Mouse (Mus musculus): ENCODE data around the gene Chn1. TPM values are rescaled to one million over a fixed set of nuclear protein-coding genes. Genes with fewer than 3 reads are reported as not detected.

Gene Chn1
- polyA plus RNA-seq, 1 experiment from 2014 or later: 38.7 TPM

DNA sequence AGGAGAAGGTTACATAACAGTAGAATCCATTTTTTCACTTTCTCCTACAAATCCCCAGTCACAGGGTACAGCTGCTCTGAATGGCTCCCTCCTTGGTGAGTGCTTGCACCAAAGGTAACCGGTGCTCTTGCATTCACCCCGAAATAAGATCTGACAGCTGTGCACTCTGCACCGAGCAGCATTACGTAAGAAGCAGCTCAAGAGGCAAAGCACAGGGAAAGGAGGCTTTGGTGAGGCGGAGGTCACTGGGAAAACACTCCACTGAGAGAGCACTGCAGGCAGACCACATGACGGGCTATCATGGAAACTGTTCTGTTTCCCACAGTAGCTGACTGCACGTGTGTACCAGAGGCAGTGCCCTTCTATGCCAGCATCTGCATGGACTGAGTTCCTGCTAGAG is 118.0 kb downstream of the Chn1 start:
- no peak overlapping the region for H3K27ac ChIP-seq
- H3K36me3 ChIP-seq: no peaks in the 10 kb centered on the region
- H3K4me3 ChIP-seq: no peak overlapping the region
- peaks cover 14% of the 10 kb centered on the region for H3K4me1 ChIP-seq
- H3K27me3 ChIP-seq (ENCODE audit: low read depth, poor library complexity, severe bottlenecking): no peaks in the 10 kb centered on the region
- WGBS: 72% methylated on average over 7 of the region's 7 CpGs
- DNase-seq (ENCODE audit: low spot score): no peak
- H3K9me3 ChIP-seq (replicated peaks): no peaks in the 10 kb centered on the region

DNA sequence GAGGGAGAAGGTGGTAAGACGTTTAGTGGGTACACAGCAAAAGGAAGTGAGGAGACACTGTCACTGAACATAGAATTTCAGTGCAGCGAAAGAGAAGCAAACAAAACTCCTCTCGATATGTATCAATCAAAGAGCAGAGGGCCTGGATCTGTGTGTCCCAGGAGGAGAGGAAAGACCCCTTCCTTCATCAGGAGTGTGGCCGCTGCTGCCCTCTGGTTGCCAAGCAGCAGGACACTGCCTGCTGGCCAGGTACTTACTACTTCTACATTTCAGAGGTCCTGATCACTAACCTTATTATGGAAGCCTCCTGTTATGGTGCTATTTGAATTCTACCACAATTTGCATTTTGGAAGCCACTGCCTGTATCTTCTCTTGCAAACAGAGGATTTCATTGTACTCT is 119.5 kb downstream of the Chn1 start:
- no peak overlapping the region for H3K27ac ChIP-seq
- peaks cover 8% of the 10 kb centered on the region; the same call in 1 of the 2 replicates for H3K36me3 ChIP-seq
- DNase-seq (ENCODE audit: low spot score): no peak
- WGBS: 80% methylated on average over 4 of the region's 4 CpGs
- peaks cover 10% of the 10 kb centered on the region for H3K4me1 ChIP-seq
- no peaks in the 10 kb centered on the region for H3K9me3 ChIP-seq (replicated peaks)
- no peaks in the 10 kb centered on the region for H3K27me3 ChIP-seq (ENCODE audit: low read depth, poor library complexity, severe bottlenecking)
- no peak overlapping the region for H3K4me3 ChIP-seq

DNA sequence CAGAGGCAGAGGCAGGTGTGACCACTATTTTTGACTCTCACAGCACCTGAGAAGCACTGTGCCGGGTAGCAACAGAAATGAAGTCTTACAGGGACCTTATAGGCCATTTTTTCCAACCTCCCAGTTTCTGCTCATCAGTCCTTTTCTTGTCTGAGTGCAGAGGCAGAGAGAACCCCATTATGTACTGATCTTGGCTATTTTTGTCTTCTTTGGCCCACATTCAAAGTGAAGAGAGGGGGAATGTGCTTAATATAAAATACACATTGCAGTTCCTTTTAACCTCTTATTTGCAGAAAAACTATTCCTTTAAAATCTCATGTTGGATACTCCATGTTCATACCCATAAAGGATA is 120.3 kb downstream of the Chn1 start:
- DNase-seq (ENCODE audit: low spot score): no peak
- no peaks in the 10 kb centered on the region for H3K27me3 ChIP-seq (ENCODE audit: low read depth, poor library complexity, severe bottlenecking)
- no peak overlapping the region for H3K27ac ChIP-seq
- no peak overlapping the region for H3K4me3 ChIP-seq
- H3K36me3 ChIP-seq: peaks cover 8% of the 10 kb centered on the region; the same call in 1 of the 2 replicates
- H3K4me1 ChIP-seq: peaks cover 2% of the 10 kb centered on the region
- no peaks in the 10 kb centered on the region for H3K9me3 ChIP-seq (replicated peaks)
- WGBS: 90% methylated on average over 1 of the region's 1 CpGs

DNA sequence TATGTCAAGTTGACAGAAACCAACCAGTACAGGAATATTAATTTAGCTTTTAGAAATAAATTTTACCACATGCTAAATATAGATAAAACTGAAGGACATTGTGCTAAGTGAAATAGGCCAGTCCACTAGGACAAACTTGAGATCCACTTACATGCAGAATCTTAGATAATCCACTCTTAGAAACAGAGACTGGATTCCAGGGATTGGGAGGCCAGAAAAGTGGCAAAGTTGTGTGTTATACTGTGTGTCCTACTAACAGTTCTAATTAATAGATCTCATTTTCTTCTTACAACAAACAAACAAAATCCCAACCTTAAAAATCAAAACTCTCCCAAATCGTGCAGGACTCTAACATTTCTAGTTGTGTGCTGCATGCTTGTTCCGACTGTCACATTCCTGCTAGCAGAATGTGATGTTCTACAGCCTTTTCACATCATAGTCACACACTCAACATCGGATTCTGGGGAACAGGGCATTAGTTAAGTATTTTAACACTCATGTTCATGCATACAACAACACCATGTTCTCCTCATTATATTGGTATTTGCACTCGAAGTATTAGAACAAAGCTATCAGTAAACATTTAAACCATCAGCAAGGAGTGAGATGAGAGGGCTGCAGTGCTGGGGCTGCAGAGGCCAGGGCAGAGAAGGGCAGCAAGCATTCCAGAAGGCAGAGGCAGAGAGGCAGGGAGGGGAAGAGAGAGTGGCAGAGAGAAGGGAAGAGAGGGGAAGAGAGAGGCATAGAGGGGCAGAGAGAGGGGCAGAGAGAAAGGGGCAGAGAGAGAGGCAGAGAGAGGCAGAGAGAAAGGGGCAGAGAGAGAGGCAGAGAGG is 120.9 kb downstream of the Chn1 start:
- H3K27ac ChIP-seq: no peak overlapping the region
- no peak overlapping the region for H3K4me3 ChIP-seq
- 87% methylated on average over 4 of the region's 4 CpGs for WGBS
- no peaks in the 10 kb centered on the region for H3K27me3 ChIP-seq (ENCODE audit: low read depth, poor library complexity, severe bottlenecking)
- no peaks in the 10 kb centered on the region for H3K9me3 ChIP-seq (replicated peaks)
- peaks cover 8% of the 10 kb centered on the region; the same call in 1 of the 2 replicates for H3K36me3 ChIP-seq
- H3K4me1 ChIP-seq: no peaks in the 10 kb centered on the region
- DNase-seq (ENCODE audit: low spot score): no peak

DNA sequence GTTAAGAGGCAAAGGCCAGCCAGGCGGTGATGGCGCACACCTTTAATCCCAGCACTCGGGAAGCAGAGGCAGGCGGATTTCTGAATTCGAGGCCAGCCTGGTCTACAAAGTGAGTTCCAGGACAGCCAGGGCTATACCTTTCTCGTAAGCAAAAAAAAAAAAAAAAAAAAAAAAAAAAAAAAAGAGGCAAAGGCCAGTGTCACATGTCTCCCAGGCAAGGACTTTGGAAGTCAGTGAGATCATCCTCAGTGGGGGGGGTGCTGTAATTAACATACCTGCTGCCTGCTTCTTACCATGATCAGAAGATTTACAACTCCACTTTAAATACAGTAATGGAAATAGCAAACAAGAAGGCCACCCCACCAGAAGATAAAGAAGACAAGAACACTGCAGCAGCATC is 137.5 kb downstream of the Chn1 start:
- no peak overlapping the region for H3K27ac ChIP-seq
- no peaks in the 10 kb centered on the region for H3K27me3 ChIP-seq (ENCODE audit: low read depth, poor library complexity, severe bottlenecking)
- peaks cover 6% of the 10 kb centered on the region; the same call in 1 of the 2 replicates for H3K36me3 ChIP-seq
- peaks cover 4% of the 10 kb centered on the region; the same call in 1 of the 2 replicates for H3K4me1 ChIP-seq
- 94% methylated on average over 6 of the region's 6 CpGs for WGBS
- no peaks in the 10 kb centered on the region for H3K9me3 ChIP-seq (replicated peaks)
- no peak overlapping the region for H3K4me3 ChIP-seq
- no peak for DNase-seq (ENCODE audit: low spot score)

DNA sequence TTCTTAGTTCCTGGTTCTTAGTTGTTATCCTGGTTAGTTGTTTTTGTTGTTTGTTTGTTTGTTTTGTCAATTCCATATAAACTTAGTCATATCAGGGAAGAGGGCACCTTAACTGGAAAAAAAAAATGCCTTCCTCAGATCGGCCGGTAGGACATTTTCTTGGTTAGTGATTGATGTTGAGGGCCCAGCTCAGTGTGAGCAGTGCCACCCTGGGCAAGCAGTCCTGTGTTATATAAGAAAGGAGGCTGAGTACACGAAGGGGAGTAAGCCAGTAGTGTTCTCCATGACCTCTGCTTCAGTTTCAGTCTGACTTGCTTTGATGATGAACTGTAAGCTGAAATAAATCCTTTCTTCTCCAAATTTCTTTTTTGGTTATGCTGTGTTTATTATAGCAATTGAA is 138.8 kb downstream of the Chn1 start:
- 81% methylated on average over 3 of the region's 3 CpGs for WGBS
- no peak for DNase-seq (ENCODE audit: low spot score)

DNA sequence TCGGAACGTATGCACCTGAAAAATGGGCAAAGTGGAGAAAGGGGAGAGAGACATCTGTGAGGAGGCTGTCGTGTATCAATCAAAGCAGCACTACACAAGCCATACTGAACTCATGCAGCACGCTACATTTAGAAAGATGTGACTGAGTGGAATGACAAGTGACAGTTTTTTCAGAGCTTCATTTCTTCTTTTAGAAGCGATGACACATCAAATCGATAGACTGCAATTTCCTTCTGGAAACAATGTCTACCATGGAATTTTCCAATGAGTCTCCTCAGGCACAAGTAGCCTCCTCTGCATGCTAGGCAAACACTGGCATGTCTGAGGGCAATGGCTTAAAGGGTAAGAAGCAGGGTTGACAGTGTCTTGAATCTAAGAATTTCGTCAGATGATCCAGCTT is 143.3 kb downstream of the Chn1 start:
- Histone ChIP-seq H3K4me3 (no peak overlapping the region), H3K27ac (no peak overlapping the region), H3K4me1 (no peaks in the 10 kb centered on the region), H3K27me3 (ENCODE audit: low read depth, poor library complexity, severe bottlenecking) (no peaks in the 10 kb centered on the region), H3K36me3 (peaks cover 24% of the 10 kb centered on the region), H3K9me3 (replicated peaks) (no peaks in the 10 kb centered on the region)
- no peak for DNase-seq (ENCODE audit: low spot score)
- WGBS: 89% methylated on average over 7 of the region's 7 CpGs

More for the DNA sequence above, 138.8 kb downstream of the Chn1 start:
- H3K27me3 ChIP-seq (ENCODE audit: low read depth, poor library complexity, severe bottlenecking): no peaks in the 10 kb centered on the region
- peaks cover 4% of the 10 kb centered on the region; the same call in 1 of the 2 replicates for H3K4me1 ChIP-seq
- H3K36me3 ChIP-seq: peaks cover 12% of the 10 kb centered on the region
- H3K27ac ChIP-seq: no peak overlapping the region
- H3K9me3 ChIP-seq (replicated peaks): no peaks in the 10 kb centered on the region
- H3K4me3 ChIP-seq: no peak overlapping the region

DNA sequence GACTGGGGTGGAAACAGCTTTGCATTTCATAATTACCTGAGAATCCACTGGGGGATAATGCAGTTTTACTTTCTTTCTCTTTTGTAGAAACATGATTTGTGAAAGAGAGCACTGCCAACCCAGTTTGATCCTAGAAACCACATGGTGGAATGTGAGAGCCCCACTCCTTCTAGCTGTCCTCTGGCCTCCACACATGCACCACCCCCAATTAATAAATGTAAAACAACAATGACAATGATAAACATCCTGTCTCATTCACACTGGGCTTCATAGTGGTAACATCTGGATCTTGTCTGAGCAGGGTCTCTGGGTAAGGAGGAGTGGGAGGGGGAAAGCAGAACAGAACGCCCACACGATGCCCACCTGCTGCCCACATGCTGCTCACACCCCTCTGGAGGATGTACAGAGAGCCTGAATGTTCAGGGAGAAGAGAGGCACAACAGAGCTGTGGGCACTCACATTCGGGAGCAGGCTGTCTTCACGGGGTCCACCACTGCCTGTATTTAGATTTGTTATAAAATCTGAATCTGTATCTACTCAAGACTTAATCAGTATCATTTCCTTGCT is 156.6 kb downstream of the Chn1 start:
- 64% methylated on average over 4 of the region's 4 CpGs for WGBS
- no peaks in the 10 kb centered on the region for H3K9me3 ChIP-seq (replicated peaks)
- peaks cover 22% of the 10 kb centered on the region for H3K4me1 ChIP-seq
- H3K27ac ChIP-seq: no peak overlapping the region; the same call in 1 of the 2 replicates
- H3K27me3 ChIP-seq (ENCODE audit: low read depth, poor library complexity, severe bottlenecking): no peaks in the 10 kb centered on the region
- DNase-seq (ENCODE audit: low spot score): no peak
- H3K36me3 ChIP-seq: peaks cover 69% of the 10 kb centered on the region
- H3K4me3 ChIP-seq: no peak overlapping the region

DNA sequence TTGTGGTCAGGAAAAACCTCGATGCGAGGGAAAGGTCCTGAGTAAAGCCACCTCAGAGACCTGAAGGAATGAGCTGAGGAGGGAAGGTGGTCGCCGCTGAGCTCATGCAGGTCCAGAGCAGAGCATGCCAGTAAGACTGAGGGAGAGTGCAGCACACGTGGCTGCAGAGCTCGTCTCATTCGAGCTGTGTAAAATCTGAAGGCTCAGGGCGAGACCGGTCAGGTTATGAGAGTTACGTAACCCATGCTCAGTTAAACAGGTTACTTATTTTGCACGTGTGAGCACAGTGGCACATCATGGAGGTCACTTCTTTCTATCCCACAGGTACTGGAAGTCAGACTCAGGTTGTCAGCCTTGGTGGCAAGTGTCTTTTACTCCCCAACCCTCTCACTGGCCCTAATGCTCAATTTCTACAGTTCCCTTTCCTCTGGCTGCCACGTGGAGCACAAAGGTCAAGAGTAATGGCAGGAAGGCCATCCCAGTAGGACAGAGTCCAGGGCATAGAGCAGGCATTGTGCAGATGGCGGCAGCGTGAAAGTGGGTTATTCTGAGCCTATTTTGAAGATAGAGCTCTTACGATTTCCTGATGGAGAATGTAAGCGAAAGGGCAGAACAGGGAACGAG is 158.6 kb downstream of the Chn1 start:
- 86% methylated on average over 17 of the region's 17 CpGs for WGBS

DNA sequence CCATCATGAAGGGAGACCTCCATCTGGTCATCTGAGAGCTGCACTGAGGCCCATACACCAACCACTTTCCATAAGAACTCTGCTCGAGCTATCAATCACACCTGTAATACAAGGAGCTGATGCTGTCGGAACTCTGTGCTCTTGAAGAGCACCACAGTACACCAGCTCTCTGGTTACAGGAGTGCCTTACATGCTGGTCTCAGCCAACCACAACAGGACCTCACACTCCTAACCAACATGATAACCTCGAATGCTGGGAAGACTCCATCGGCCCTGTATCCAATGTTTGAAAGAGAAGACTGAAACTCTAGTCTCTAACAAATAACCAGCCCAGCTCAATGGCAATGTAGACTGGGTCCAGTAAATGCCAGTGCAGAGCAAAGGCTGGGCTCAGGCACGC is 159.7 kb downstream of the Chn1 start:
- Histone ChIP-seq H3K27ac (no peak overlapping the region), H3K27me3 (ENCODE audit: low read depth, poor library complexity, severe bottlenecking) (no peaks in the 10 kb centered on the region), H3K4me3 (no peak overlapping the region), H3K9me3 (replicated peaks) (no peaks in the 10 kb centered on the region), H3K36me3 (peaks cover 67% of the 10 kb centered on the region), H3K4me1 (peaks cover 22% of the 10 kb centered on the region)
- 85% methylated on average over 5 of the region's 5 CpGs for WGBS
- peak; percentile 23 for DNase-seq (ENCODE audit: low spot score)

More for the DNA sequence above, 158.6 kb downstream of the Chn1 start:
- Histone ChIP-seq H3K27ac (0 out of 2 replicates have a peak overlapping the region, but pooled peaks have one; percentile 47), H3K36me3 (peaks cover 67% of the 10 kb centered on the region), H3K9me3 (replicated peaks) (no peaks in the 10 kb centered on the region), H3K4me1 (peaks cover 22% of the 10 kb centered on the region), H3K4me3 (no peak overlapping the region), H3K27me3 (ENCODE audit: low read depth, poor library complexity, severe bottlenecking) (no peaks in the 10 kb centered on the region)
- no peak for DNase-seq (ENCODE audit: low spot score)

DNA sequence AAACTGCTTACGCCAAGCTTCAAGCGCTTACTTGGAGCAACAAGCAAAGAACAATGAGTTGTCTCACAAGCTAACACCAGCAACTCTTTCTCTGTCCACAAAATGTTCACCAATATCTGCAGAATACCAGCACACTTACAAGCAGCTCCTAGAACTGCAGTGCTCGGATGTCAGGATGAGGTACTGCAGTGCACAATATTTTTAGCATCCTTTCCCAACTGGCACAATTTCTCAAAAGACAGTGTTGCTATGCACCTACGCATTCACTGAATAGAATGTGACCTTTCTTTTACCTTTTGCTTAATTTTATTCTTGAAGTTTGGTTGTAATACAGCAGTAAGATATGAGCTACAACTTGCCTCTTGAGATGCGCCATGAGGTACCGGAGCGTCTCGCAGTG is 160.8 kb downstream of the Chn1 start:
- Histone ChIP-seq H3K36me3 (peaks cover 73% of the 10 kb centered on the region), H3K4me3 (no peak overlapping the region), H3K27me3 (ENCODE audit: low read depth, poor library complexity, severe bottlenecking) (no peaks in the 10 kb centered on the region), H3K9me3 (replicated peaks) (no peaks in the 10 kb centered on the region), H3K4me1 (peaks cover 18% of the 10 kb centered on the region), H3K27ac (no peak overlapping the region)
- WGBS: 96% methylated on average over 8 of the region's 8 CpGs
- DNase-seq (ENCODE audit: low spot score): peak; percentile 3

DNA sequence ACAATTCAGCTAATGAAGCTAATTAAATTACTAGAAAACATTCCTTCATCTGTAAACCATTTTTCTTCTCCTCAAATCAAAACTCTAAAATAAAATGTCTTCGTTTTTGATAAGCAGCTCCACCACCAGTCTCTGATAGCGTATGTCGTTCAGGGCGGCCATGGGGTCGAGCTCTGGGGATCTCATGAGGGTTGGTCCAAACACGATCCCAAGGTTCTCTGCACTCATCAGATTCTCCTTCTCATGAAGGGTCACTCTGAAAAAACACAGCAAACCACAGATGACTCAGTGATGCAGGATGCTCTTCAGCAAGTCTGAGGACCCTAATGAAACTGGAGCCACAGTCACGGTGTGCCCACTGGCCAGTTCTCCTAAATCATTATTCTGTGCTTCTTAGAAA is 162.2 kb downstream of the Chn1 start:
- 93% methylated on average over 7 of the region's 7 CpGs for WGBS
- H3K4me3 ChIP-seq: no peak overlapping the region
- peaks cover 68% of the 10 kb centered on the region for H3K36me3 ChIP-seq
- DNase-seq (ENCODE audit: low spot score): no peak
- no peak overlapping the region for H3K27ac ChIP-seq
- no peaks in the 10 kb centered on the region for H3K27me3 ChIP-seq (ENCODE audit: low read depth, poor library complexity, severe bottlenecking)
- H3K4me1 ChIP-seq: peaks cover 20% of the 10 kb centered on the region
- no peaks in the 10 kb centered on the region for H3K9me3 ChIP-seq (replicated peaks)

DNA sequence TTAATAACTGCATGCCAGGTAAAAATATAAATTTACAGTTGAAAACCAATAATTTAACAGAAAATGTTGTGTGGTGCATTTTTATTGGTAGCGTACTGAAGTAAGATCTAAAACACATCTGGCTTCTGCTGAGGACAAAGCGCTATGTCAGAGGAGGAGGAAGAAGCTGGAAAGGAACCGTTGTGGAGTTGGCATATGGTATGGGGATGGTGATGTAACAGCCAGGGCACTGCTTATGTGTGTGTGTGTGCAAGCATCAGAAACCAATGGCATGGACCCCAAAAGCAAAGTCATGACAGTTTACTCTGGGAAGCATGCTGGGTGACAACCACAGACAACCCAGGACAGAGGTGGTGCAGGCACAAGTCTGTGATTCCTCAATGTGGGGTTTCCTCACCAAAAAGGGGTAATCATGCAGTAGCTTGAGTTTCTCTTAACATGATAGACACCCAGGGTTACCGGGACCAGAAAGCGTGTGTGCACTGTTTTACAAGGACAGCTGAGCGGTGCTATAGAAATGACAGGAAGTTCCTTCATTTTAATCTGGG is 162.7 kb downstream of the Chn1 start:
- WGBS: 94% methylated on average over 6 of the region's 6 CpGs
- peaks cover 63% of the 10 kb centered on the region for H3K36me3 ChIP-seq
- no peak overlapping the region for H3K27ac ChIP-seq
- no peaks in the 10 kb centered on the region for H3K9me3 ChIP-seq (replicated peaks)
- H3K4me1 ChIP-seq: peaks cover 25% of the 10 kb centered on the region
- no peaks in the 10 kb centered on the region for H3K27me3 ChIP-seq (ENCODE audit: low read depth, poor library complexity, severe bottlenecking)
- no peak overlapping the region for H3K4me3 ChIP-seq
- no peak for DNase-seq (ENCODE audit: low spot score)

Measured in limb, embryonic 10.5 days (tissue).